Mouse (Mus musculus) ES-E14 (cell line): ENCODE measurements around the gene Mgam. TPM values are rescaled to one million over a fixed set of nuclear protein-coding genes. Genes with fewer than 3 reads are reported as not detected.
A peak's percentile ranks its signal among the peaks of the same experiment; 100 is the strongest.
"Not testable (repeated sequence)": the region's sequence is repeated elsewhere in the genome, so short reads cannot be mapped to it uniquely, and the experiment has no call there.

Source experiments
- DNase-seq: peaks from one replicate; pipeline ENCODE4 v3.0.0-alpha.2; 2013; ENCODE audit warnings: low read depth, low spot score
- H3K27ac ChIP-seq: 2 replicates; pipeline ENCODE4 v1.5.1; 2012; ENCODE audit warnings: low read depth, mild to moderate bottlenecking, low read length, moderate library complexity, mixed read lengths; ENCODE audit not compliant: poor library complexity, insufficient read depth, severe bottlenecking
- H3K36me3 ChIP-seq: 2 replicates; pipeline ENCODE4 v1.6.1; 2012; ENCODE audit warnings: mild to moderate bottlenecking, low read length, moderate library complexity, mixed read lengths; ENCODE audit not compliant: control insufficient read depth, poor library complexity, insufficient read depth, severe bottlenecking
- H3K4me1 ChIP-seq, 2 experiments: fragments of 150-350 bp in 1 of 2; sonication (generic) in 1 of 2; 2 replicates each; pipeline ENCODE4 v1.6.1; 2012; ENCODE audit warnings: low read length in 2 of 2, mild to moderate bottlenecking in 1 of 2, mixed read lengths in 1 of 2; ENCODE audit not compliant: control insufficient read depth in 2 of 2, insufficient read depth in 2 of 2, poor library complexity in 1 of 2
- H3K4me3 ChIP-seq, 2 experiments: fragments of 150-350 bp in 1 of 2; sonication (generic) in 1 of 2; 2 replicates each; pipeline ENCODE4 v1.5.1; 2012; ENCODE audit warnings: low read length in 2 of 2, low read depth in 1 of 2, mild to moderate bottlenecking in 1 of 2, mixed read lengths in 1 of 2; ENCODE audit not compliant: insufficient read depth in 1 of 2, poor library complexity in 1 of 2, severe bottlenecking in 1 of 2
- H3K9ac ChIP-seq: 2 replicates; pipeline ENCODE4 v1.6.1; 2012; ENCODE audit warnings: low read depth, mild to moderate bottlenecking, low read length, mixed read lengths; ENCODE audit not compliant: poor library complexity, insufficient read depth, severe bottlenecking
- H3K9me3 ChIP-seq: fragments of 150-350 bp; sonication (generic); 2 replicates; pipeline ENCODE4 v1.6.1; 2012; ENCODE audit warnings: low read depth, mild to moderate bottlenecking, low read length; ENCODE audit not compliant: control insufficient read depth, insufficient read depth
- CHD2 ChIP-seq: IDR thresholded peaks from 2 replicates; pipeline ENCODE4 v1.6.1; 2014; ENCODE audit warnings: mild to moderate bottlenecking, low read depth, low read length, inconsistent platforms
- HCFC1 ChIP-seq: IDR thresholded peaks from 2 replicates; pipeline ENCODE4 v1.6.1; 2012; ENCODE audit warnings: low read length, inconsistent platforms, borderline replicate concordance; ENCODE audit not compliant: insufficient read depth
- MAFK ChIP-seq: IDR thresholded peaks from 2 replicates; pipeline ENCODE4 v1.6.1; 2014; ENCODE audit warnings: mild to moderate bottlenecking, low read depth, low read length, inconsistent platforms; ENCODE audit not compliant: insufficient read depth
- ZC3H11A ChIP-seq: IDR thresholded peaks from 2 replicates; pipeline ENCODE4 v1.6.1; 2012; ENCODE audit warnings: low read depth, mild to moderate bottlenecking, inconsistent platforms, low read length, borderline replicate concordance
- ZNF384 ChIP-seq: IDR thresholded peaks from 2 replicates; pipeline ENCODE4 v1.6.1; 2012; ENCODE audit warnings: low read depth, low read length, inconsistent platforms
- in situ Hi-C, 2 experiments: fragments of 600-800 bp; cut with MboI; formaldehyde crosslinking; loops; one replicate each; pipeline ENCODE4 v1.15.1; 2025; ENCODE audit warnings: low sequenced_read_pairs in 2 of 2, inconsistent platforms in 1 of 2; ENCODE audit not compliant: unreplicated experiment in 2 of 2
- total RNA-seq: library from RNA; depleted of rRNA; stranded (reverse); fragments of 300-350 nt; gene quantifications from 2 replicates; pipeline ENCODE4 v1.2.3, GENCODE M21; 2012

Gene Mgam
- total RNA-seq, 1 experiment = 0.22 TPM

DNA sequence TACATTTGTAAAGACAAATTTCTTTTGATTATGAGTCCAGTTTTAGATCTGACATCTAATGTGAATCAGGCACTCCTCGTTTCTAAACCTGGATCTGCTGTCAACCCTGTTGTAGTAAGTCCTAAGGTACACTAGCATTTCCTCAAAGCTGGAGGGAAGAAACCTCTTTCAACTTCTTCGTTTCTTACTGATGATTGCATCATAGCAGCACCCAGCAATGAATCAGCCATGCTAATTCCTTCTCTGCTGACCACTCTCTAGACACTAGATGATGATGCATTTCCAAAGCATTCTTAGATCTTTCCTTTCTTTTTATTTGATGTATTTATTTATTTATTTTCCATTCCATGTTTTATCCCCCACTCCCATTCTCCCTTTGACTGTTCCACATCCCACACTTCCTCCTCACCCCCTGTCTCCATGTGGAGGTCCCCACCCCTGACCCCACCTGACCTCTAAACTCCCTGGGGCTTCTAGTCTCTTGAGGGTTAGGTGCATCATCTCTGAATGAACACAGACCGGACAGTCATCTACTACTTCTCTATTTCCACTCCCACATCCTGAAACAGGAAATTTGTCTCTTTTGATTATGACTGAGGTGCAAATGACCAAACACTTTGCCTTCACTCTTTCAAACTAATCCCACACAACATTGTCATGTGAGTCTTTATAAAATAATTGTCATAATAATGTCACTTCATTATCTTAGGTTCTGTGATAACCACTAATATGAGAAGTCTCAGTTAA, 33.7 kb upstream of the Mgam start:
- TF ChIP-seq ZNF384 = no peak
- no peak for TF ChIP-seq MAFK
- TF ChIP-seq CHD2 = no peak
- no peaks in the 10 kb centered on the region for H3K9me3 ChIP-seq
- in situ Hi-C loops = no loop called here

GRCm38 (mm10) chr6:40598546-40598945, 30.1 kb upstream of the Mgam start:
- H3K36me3 ChIP-seq, H3K9me3 ChIP-seq, H3K9ac ChIP-seq, H3K27ac ChIP-seq, H3K4me1 ChIP-seq, H3K4me3 ChIP-seq, in situ Hi-C loops: not testable (repeated sequence)
- DNase-seq = peak; percentile 21

More for the DNA sequence above, 33.7 kb upstream of the Mgam start:
- Histone ChIP-seq H3K4me1 (0 out of 4 replicates have a peak, but pooled peaks cover 0 to 2% of the 10 kb centered on the region in 2 experiments), H3K27ac (no peak overlapping the region), H3K4me3 (no peak overlapping the region), H3K36me3 (no peaks in the 10 kb centered on the region), H3K9ac (no peak overlapping the region)
- DNase-seq = no peak

DNA sequence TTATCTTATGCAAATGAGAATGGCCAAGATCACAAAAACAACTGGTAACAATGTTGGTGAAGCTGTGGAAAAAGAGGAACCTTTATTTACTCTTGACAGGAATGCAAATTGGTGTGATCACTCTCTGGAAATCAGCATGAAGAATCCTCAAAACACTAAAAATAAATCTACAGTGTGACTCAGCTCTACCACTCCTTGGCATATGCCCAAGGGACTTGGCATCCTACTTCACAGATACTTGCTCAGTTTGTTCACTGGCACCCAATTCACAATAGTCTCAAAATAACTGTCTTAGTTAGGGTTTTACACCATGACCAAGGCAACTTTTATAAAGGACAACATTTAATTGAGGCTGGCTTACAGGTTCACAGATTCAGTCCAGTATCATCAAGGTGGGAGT, 21.2 kb upstream of the Mgam start:
- no peak for DNase-seq
- TF ChIP-seq ZNF384 (no peak), CHD2 (no peak), HCFC1 (no peak)
- no peak overlapping the region for H3K27ac ChIP-seq
- no peaks in the 10 kb centered on the region for H3K4me1 ChIP-seq
- no peak overlapping the region for H3K4me3 ChIP-seq
- no peaks in the 10 kb centered on the region for H3K36me3 ChIP-seq
- in situ Hi-C loops = no loop called here
- H3K9ac ChIP-seq = no peak overlapping the region
- no peaks in the 10 kb centered on the region for H3K9me3 ChIP-seq

DNA sequence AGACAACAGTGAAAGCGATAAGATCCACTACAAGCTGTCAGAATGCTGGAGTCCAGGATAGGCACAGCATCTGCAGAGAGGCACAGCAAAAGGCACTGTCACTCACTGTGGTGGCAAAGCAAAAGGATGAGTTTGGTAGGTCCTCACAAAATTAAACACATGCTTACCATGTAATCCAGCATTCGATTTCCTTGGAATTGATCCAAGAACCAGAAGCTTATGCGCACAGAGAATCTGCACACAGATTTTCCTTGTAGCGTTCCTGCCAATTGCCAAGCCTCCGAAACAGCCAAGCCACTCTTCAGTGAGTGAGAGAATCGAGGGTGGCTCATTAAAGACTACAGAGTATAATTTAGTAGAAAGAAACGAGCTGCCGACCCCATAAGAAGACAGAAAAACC, 18.4 kb upstream of the Mgam start:
- no peaks in the 10 kb centered on the region for H3K4me1 ChIP-seq
- H3K4me3 ChIP-seq = no peak overlapping the region
- no peak overlapping the region for H3K27ac ChIP-seq
- TF ChIP-seq HCFC1 = no peak
- TF ChIP-seq MAFK = no peak
- no peak for TF ChIP-seq ZNF384
- TF ChIP-seq CHD2 = no peak
- TF ChIP-seq ZC3H11A = no peak
- no peaks in the 10 kb centered on the region for H3K9me3 ChIP-seq
- in situ Hi-C loops = no loop called here
- H3K9ac ChIP-seq = no peak overlapping the region
- no peaks in the 10 kb centered on the region for H3K36me3 ChIP-seq
- DNase-seq = no peak

GRCm38 (mm10) chr6:40613260-40613852, 15.3 kb upstream of the Mgam start, which contains the start of gene Tas2r138:
TSS of gene Tas2r138 (minus strand) at chr6:40613310.
- Histone ChIP-seq H3K36me3 (no peaks in the 10 kb centered on the region), H3K4me3 (no peak within 1 kb of the TSS)
- in situ Hi-C loops = no loop called here

More at GRCm38 (mm10) chr6:40613260-40613852, 15.3 kb upstream of the Mgam start, which contains the start of gene Tas2r138:
- no peak for TF ChIP-seq ZC3H11A
- no peak for TF ChIP-seq HCFC1
- no peak for TF ChIP-seq CHD2
- TF ChIP-seq MAFK = no peak
- no peak for TF ChIP-seq ZNF384
- Histone ChIP-seq H3K27ac (no peak within 1 kb of the TSS), H3K9ac (no peak within 1 kb of the TSS), H3K4me1 (no peaks in the 10 kb centered on the region), H3K9me3 (no peaks in the 10 kb centered on the region)
- no peak for DNase-seq
